Mouse (Mus musculus) heart, postnatal 10 days (tissue): ENCODE data around the gene Pigz. TPM values are rescaled to one million over a fixed set of nuclear protein-coding genes. Genes with fewer than 3 reads are reported as not detected.
"Not testable (repeated sequence)": the region's sequence is repeated elsewhere in the genome, so short reads cannot be mapped to it uniquely, and the experiment has no call there.

Experiments used
- DNase-seq, 2 experiments: peaks; one replicate each; pipeline ENCODE4 v3.0.0; 2021
- intact Hi-C: fragments of 180-260 bp; cut with DNase I; formaldehyde crosslinking; loops from one replicate; pipeline ENCODE4 v1.15.1; 2025
- total RNA-seq, 2 experiments: library from RNA; stranded (reverse); gene quantifications; 2 replicates each; pipeline ENCODE4 v1.2.3; 2021

The Pigz gene
- total RNA-seq, 2 experiments from 2014 or later = 1.7 to 2.0 TPM

- intact Hi-C loops = no loop called here
- no peak for DNase-seq
These were observed 6.2 kb upstream of the Pigz start for GRCm38 (mm10) chr16:31927412-31927811.

GRCm38 (mm10) chr16:31931330-31931729 lies 2.3 kb upstream of the Pigz start:
- DNase-seq = no peak
- intact Hi-C loops = no loop called here

- intact Hi-C loops = no loop called here
- no peak for DNase-seq
These were observed 1.4 kb upstream of the Pigz start for GRCm38 (mm10) chr16:31932255-31932654.

GRCm38 (mm10) chr16:31932840-31933697 lies 582 bp upstream of the Pigz start:
- peak; percentile 91 to 92 for DNase-seq
- intact Hi-C loops = no loop called here

GRCm38 (mm10) chr16:31934550-31935010 lies 929 bp downstream of the Pigz start:
- DNase-seq = peak in 1 of 2 experiments; percentile 20
- intact Hi-C loops = no loop called here

GRCm38 (mm10) chr16:31935091-31935979 lies 1.7 kb downstream of the Pigz start:
- intact Hi-C loops = no loop called here
- peak in 1 of 2 experiments; percentile 21 for DNase-seq

- no peak for DNase-seq
- intact Hi-C loops = no loop called here
These were observed 2.9 kb downstream of the Pigz start for GRCm38 (mm10) chr16:31936568-31936967.

GRCm38 (mm10) chr16:31938856-31939255 lies 5.2 kb downstream of the Pigz start:
- intact Hi-C loops = no loop called here
- DNase-seq = peak; percentile 36 to 42

- no peak for DNase-seq
- intact Hi-C loops = no loop called here
These were observed 6.9 kb downstream of the Pigz start for GRCm38 (mm10) chr16:31940586-31940985.

GRCm38 (mm10) chr16:31943980-31944379 lies 10.3 kb downstream of the Pigz start:
- intact Hi-C loops = no loop called here
- peak; percentile 78 to 86 for DNase-seq

GRCm38 (mm10) chr16:31944698-31945255 lies 11.1 kb downstream of the Pigz start:
- no peak for DNase-seq
- intact Hi-C loops = loop anchor here (5.0 kb wide), 1 partner anchor 303 kb away; the partner anchor contains the start of genes Fbxo45 and Wdr53

GRCm38 (mm10) chr16:31945372-31945771 lies 11.7 kb downstream of the Pigz start:
- no peak for DNase-seq
- intact Hi-C loops = loop anchor here (5.0 kb wide), 1 partner anchor 302 kb away; the partner anchor contains the start of genes Fbxo45 and Wdr53

- not testable (repeated sequence) for DNase-seq
- intact Hi-C loops = loop anchor here (5.0 kb wide), 1 partner anchor 301 kb away; the partner anchor contains the start of genes Fbxo45 and Wdr53
These were observed 12.3 kb downstream of the Pigz start for GRCm38 (mm10) chr16:31945986-31946385.

- no peak for DNase-seq
- intact Hi-C loops = loop anchor here (5.0 kb wide), 1 partner anchor 300 kb away; the partner anchor contains the start of genes Fbxo45 and Wdr53
These were observed 13.7 kb downstream of the Pigz start for GRCm38 (mm10) chr16:31947333-31947732.

GRCm38 (mm10) chr16:31947901-31948316 lies 14.3 kb downstream of the Pigz start:
- intact Hi-C loops = loop anchor here (2.0 to 5.0 kb wide), 2 partner anchors 55 to 299 kb away; partner anchors contain the start of genes Fbxo45, Senp5 and Wdr53
- DNase-seq = no peak

- peak; percentile 97 to 98 for DNase-seq
- intact Hi-C loops = loop anchor here (2.0 to 5.0 kb wide), 2 partner anchors 54 to 299 kb away; partner anchors contain the start of genes Fbxo45, Senp5 and Wdr53
These were observed 14.7 kb downstream of the Pigz start, which contains the start of the genes 0610012G03Rik and Ncbp2 for GRCm38 (mm10) chr16:31948345-31948774. Gene 0610012G03Rik, minus strand, starts transcription at chr16:31948494. Gene Ncbp2, plus strand, starts transcription at chr16:31948513.

- intact Hi-C loops = no loop called here
These were observed 29.6 kb downstream of the Pigz start for GRCm38 (mm10) chr16:31963224-31963623.

GRCm38 (mm10) chr16:31975258-31975657 lies 41.6 kb downstream of the Pigz start:
- intact Hi-C loops = no loop called here
- DNase-seq = no peak

More at GRCm38 (mm10) chr16:31963224-31963623, 29.6 kb downstream of the Pigz start:
- no peak for DNase-seq

- intact Hi-C loops = no loop called here
- no peak for DNase-seq
These were observed 45.9 kb downstream of the Pigz start for GRCm38 (mm10) chr16:31979501-31979900.

GRCm38 (mm10) chr16:31980946-31981345 lies 47.3 kb downstream of the Pigz start:
- DNase-seq = no peak
- intact Hi-C loops = no loop called here
